Mouse (Mus musculus): ENCODE results near the gene H1f0. TPM values are rescaled to one million over a fixed set of nuclear protein-coding genes. Genes with fewer than 3 reads are reported as not detected.

H1f0 gene
- total and polyA plus RNA-seq, 2 experiments from 2014 or later: 229 to 318 TPM

DNA sequence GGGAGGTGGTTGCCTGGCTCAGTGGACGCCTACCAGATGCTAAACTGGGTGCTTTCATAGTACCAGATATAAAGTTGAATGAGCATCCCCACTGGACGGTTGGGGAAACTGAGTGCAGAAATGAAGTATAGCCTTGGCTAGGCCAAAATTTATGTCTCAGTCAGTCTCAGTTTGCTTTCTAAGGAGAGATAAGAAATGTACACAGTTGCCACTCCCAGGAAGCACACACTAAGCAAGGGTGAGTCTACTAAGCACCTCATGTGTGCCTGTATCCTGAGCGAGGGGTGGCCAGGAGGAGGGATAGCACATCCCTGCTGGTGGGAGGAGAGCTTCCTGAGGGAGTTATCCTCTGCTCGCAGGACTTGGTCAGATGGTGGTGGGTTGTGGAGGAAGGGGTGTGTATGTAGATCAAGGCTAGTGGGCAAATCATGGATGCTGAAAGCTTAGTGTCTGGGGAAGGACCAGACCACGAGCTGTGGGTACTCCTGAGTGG is 43.9 kb upstream of the H1f0 start:
- peaks cover 2% of the 10 kb centered on the region; the same call in 1 of the 2 replicates for H3K36me3 ChIP-seq (replicated peaks; ENCODE audit: control insufficient read depth, insufficient read depth, low read length)
- H3K4me3 ChIP-seq (ENCODE audit: low read depth, low read length): peak overlapping the region; percentile 89
- no peaks in the 10 kb centered on the region for H3K27me3 ChIP-seq (ENCODE audit: control insufficient read depth, insufficient read depth, low read length)
- no peak for DNase-seq (ENCODE audit: low spot score)
- TF ChIP-seq CTCF (IDR thresholded peaks at IDR 0.05; ENCODE audit: low read depth): no peak
- TF ChIP-seq EP300 (IDR thresholded peaks at IDR 0.05; ENCODE audit: low read depth): no peak
- H3K4me2 ChIP-seq (ENCODE audit: low read depth, low read length): peak overlapping the region; percentile 89; the same call in 1 of the 2 replicates
- no peaks in the 10 kb centered on the region for H3K9me3 ChIP-seq (replicated peaks; ENCODE audit: control insufficient read depth, low read length)
- peak overlapping the region; percentile 95 for H3K27ac ChIP-seq (ENCODE audit: low read depth)
- 38% methylated on average over 5 of the region's 5 CpGs for WGBS
- H3K4me1 ChIP-seq (ENCODE audit: control insufficient read depth, insufficient read depth): peaks cover 26% of the 10 kb centered on the region
- no peak for ATAC-seq (ENCODE audit: insufficient read depth, low read depth)
- no peak overlapping the region for H3K9ac ChIP-seq (replicated peaks; ENCODE audit: low read depth, low read length)

- H3K4me1 ChIP-seq (ENCODE audit: control insufficient read depth, insufficient read depth): peaks cover 34% of the 10 kb centered on the region
- no peak overlapping the region for H3K9ac ChIP-seq (replicated peaks; ENCODE audit: low read depth, low read length)
- no peak overlapping the region for H3K4me3 ChIP-seq (ENCODE audit: low read depth, low read length)
- H3K9me3 ChIP-seq (replicated peaks; ENCODE audit: control insufficient read depth, low read length): no peaks in the 10 kb centered on the region
- WGBS: 45% methylated on average over 11 of the region's 11 CpGs
- no peak overlapping the region for H3K27ac ChIP-seq (ENCODE audit: low read depth)
- DNase-seq (ENCODE audit: low spot score): no peak
- TF ChIP-seq CTCF (IDR thresholded peaks at IDR 0.05; ENCODE audit: low read depth): no peak
- no peak for TF ChIP-seq EP300 (IDR thresholded peaks at IDR 0.05; ENCODE audit: low read depth)
- H3K4me2 ChIP-seq (ENCODE audit: low read depth, low read length): no peak overlapping the region
- no peaks in the 10 kb centered on the region for H3K27me3 ChIP-seq (ENCODE audit: control insufficient read depth, insufficient read depth, low read length)
- no peak for ATAC-seq (ENCODE audit: insufficient read depth, low read depth)
- peaks cover 22% of the 10 kb centered on the region for H3K36me3 ChIP-seq (replicated peaks; ENCODE audit: control insufficient read depth, insufficient read depth, low read length)
Measured at GRCm38 (mm10) chr15:78986536-78987220, 41.6 kb upstream of the H1f0 start.

- H3K9ac ChIP-seq (replicated peaks; ENCODE audit: low read depth, low read length): no peak overlapping the region
- peaks cover 28% of the 10 kb centered on the region for H3K4me1 ChIP-seq (ENCODE audit: control insufficient read depth, insufficient read depth)
- no peak overlapping the region for H3K4me3 ChIP-seq (ENCODE audit: low read depth, low read length)
- H3K27me3 ChIP-seq (ENCODE audit: control insufficient read depth, insufficient read depth, low read length): no peaks in the 10 kb centered on the region
- WGBS: 19% methylated on average over 14 of the region's 14 CpGs
- peaks cover 41% of the 10 kb centered on the region for H3K36me3 ChIP-seq (replicated peaks; ENCODE audit: control insufficient read depth, insufficient read depth, low read length)
- H3K27ac ChIP-seq (ENCODE audit: low read depth): no peak overlapping the region
- no peaks in the 10 kb centered on the region for H3K9me3 ChIP-seq (replicated peaks; ENCODE audit: control insufficient read depth, low read length)
- no peak for TF ChIP-seq CTCF (IDR thresholded peaks at IDR 0.05; ENCODE audit: low read depth)
- no peak for TF ChIP-seq EP300 (IDR thresholded peaks at IDR 0.05; ENCODE audit: low read depth)
- ATAC-seq (ENCODE audit: insufficient read depth, low read depth) (peak; percentile 25), DNase-seq (ENCODE audit: low spot score) (peak; percentile 31)
- H3K4me2 ChIP-seq (ENCODE audit: low read depth, low read length): no peak overlapping the region
Measured at GRCm38 (mm10) chr15:78988499-78988971, 39.7 kb upstream of the H1f0 start.

GRCm38 (mm10) chr15:78989152-78990092 is 38.8 kb upstream of the H1f0 start:
- TF ChIP-seq CTCF (IDR thresholded peaks at IDR 0.05; ENCODE audit: low read depth) (no peak), EP300 (IDR thresholded peaks at IDR 0.05; ENCODE audit: low read depth) (no peak)
- no peaks in the 10 kb centered on the region for H3K9me3 ChIP-seq (replicated peaks; ENCODE audit: control insufficient read depth, low read length)
- H3K4me2 ChIP-seq (ENCODE audit: low read depth, low read length): no peak overlapping the region
- DNase-seq (ENCODE audit: low spot score): no peak
- H3K4me3 ChIP-seq (ENCODE audit: low read depth, low read length): no peak overlapping the region
- H3K9ac ChIP-seq (replicated peaks; ENCODE audit: low read depth, low read length): no peak overlapping the region
- H3K27ac ChIP-seq (ENCODE audit: low read depth): no peak overlapping the region
- H3K4me1 ChIP-seq (ENCODE audit: control insufficient read depth, insufficient read depth): peaks cover 25% of the 10 kb centered on the region
- 68% methylated on average over 14 of the region's 14 CpGs for WGBS
- peaks cover 50% of the 10 kb centered on the region for H3K36me3 ChIP-seq (replicated peaks; ENCODE audit: control insufficient read depth, insufficient read depth, low read length)
- ATAC-seq (ENCODE audit: insufficient read depth, low read depth): no peak
- no peaks in the 10 kb centered on the region for H3K27me3 ChIP-seq (ENCODE audit: control insufficient read depth, insufficient read depth, low read length)

GRCm38 (mm10) chr15:78990093-78990463 is 38.2 kb upstream of the H1f0 start:
- Histone ChIP-seq H3K4me2 (ENCODE audit: low read depth, low read length) (no peak overlapping the region), H3K27ac (ENCODE audit: low read depth) (no peak overlapping the region), H3K27me3 (ENCODE audit: control insufficient read depth, insufficient read depth, low read length) (no peaks in the 10 kb centered on the region), H3K9me3 (replicated peaks; ENCODE audit: control insufficient read depth, low read length) (no peaks in the 10 kb centered on the region), H3K4me1 (ENCODE audit: control insufficient read depth, insufficient read depth) (peaks cover 25% of the 10 kb centered on the region), H3K4me3 (ENCODE audit: low read depth, low read length) (no peak overlapping the region), H3K9ac (replicated peaks; ENCODE audit: low read depth, low read length) (no peak overlapping the region), H3K36me3 (replicated peaks; ENCODE audit: control insufficient read depth, insufficient read depth, low read length) (peaks cover 56% of the 10 kb centered on the region)
- 89% methylated on average over 9 of the region's 9 CpGs for WGBS
- ATAC-seq (ENCODE audit: insufficient read depth, low read depth) (no peak), DNase-seq (ENCODE audit: low spot score) (no peak)
- TF ChIP-seq EP300 (IDR thresholded peaks at IDR 0.05; ENCODE audit: low read depth) (no peak), CTCF (IDR thresholded peaks at IDR 0.05; ENCODE audit: low read depth) (no peak)
